Mouse (Mus musculus) cortical plate, adult 2 months (tissue): ENCODE results near the gene Palld. TPM values are rescaled to one million over a fixed set of nuclear protein-coding genes. Genes with fewer than 3 reads are reported as not detected.

Experiments
- H3K27ac ChIP-seq: fragments of 200-500 bp; 2 replicates; pipeline ENCODE4 v1.5.1; 2012; ENCODE audit warnings: low read length, control low read depth, inconsistent platforms; ENCODE audit not compliant: insufficient read depth
- H3K4me1 ChIP-seq: fragments of 200-500 bp; 2 replicates; pipeline ENCODE4 v1.6.1; 2011; ENCODE audit warnings: low read length; ENCODE audit not compliant: control insufficient read depth, insufficient read depth
- H3K4me3 ChIP-seq: fragments of 200-500 bp; 2 replicates; pipeline ENCODE4 v1.5.1; 2011; ENCODE audit warnings: mild to moderate bottlenecking, low read length, control low read depth; ENCODE audit not compliant: insufficient read depth
- CTCF ChIP-seq: fragments of 200-500 bp; IDR thresholded peaks from 2 replicates; pipeline ENCODE4 v1.5.1; 2011; ENCODE audit warnings: mild to moderate bottlenecking, control low read depth, low read length; ENCODE audit not compliant: insufficient read depth; ENCODE audit errors: extremely low read depth
- POLR2A ChIP-seq: fragments of 200-500 bp; IDR thresholded peaks from 2 replicates; pipeline ENCODE4 v1.6.1; 2011; ENCODE audit warnings: mild to moderate bottlenecking, low read length, control low read depth; ENCODE audit not compliant: insufficient read depth; ENCODE audit errors: extremely low read depth
- polyA plus RNA-seq: library from polyadenylated mRNA; depleted of rRNA; stranded (reverse); fragments of >200 nt; gene quantifications from 2 replicates; pipeline ENCODE4 v1.2.3, GENCODE M21; 2012

The Palld gene
- polyA plus RNA-seq, 1 experiment: 3.5 TPM

- H3K4me3 ChIP-seq: no peak overlapping the region
- H3K27ac ChIP-seq: no peak overlapping the region
- no peaks in the 10 kb centered on the region for H3K4me1 ChIP-seq
- TF ChIP-seq CTCF (no peak), POLR2A (no peak)
Observed at GRCm38 (mm10) chr8:61516745-61517501, 385.6 kb downstream of the Palld start.

GRCm38 (mm10) chr8:61515931-61516744 lies 386.4 kb downstream of the Palld start:
- TF ChIP-seq POLR2A (0 out of 2 replicates have a peak, but pooled peaks have one; percentile 40), CTCF (peak; percentile 89)
- no peaks in the 10 kb centered on the region for H3K4me1 ChIP-seq
- H3K4me3 ChIP-seq: peak overlapping the region; percentile 6; the same call in 1 of the 2 replicates
- no peak overlapping the region for H3K27ac ChIP-seq

GRCm38 (mm10) chr8:61515110-61515930 lies 387.2 kb downstream of the Palld start:
- H3K27ac ChIP-seq: no peak overlapping the region
- H3K4me1 ChIP-seq: no peaks in the 10 kb centered on the region
- TF ChIP-seq POLR2A: no peak
- no peak for TF ChIP-seq CTCF
- peak overlapping the region; percentile 6; the same call in 1 of the 2 replicates for H3K4me3 ChIP-seq

- H3K27ac ChIP-seq: no peak overlapping the region
- no peaks in the 10 kb centered on the region for H3K4me1 ChIP-seq
- H3K4me3 ChIP-seq: no peak overlapping the region
- TF ChIP-seq POLR2A (no peak), CTCF (no peak)
Observed at GRCm38 (mm10) chr8:61502277-61502676, 400.2 kb downstream of the Palld start.

GRCm38 (mm10) chr8:61500914-61501313 lies 401.6 kb downstream of the Palld start:
- H3K4me3 ChIP-seq: no peak overlapping the region
- H3K4me1 ChIP-seq: no peaks in the 10 kb centered on the region
- H3K27ac ChIP-seq: no peak overlapping the region
- TF ChIP-seq POLR2A: no peak
- no peak for TF ChIP-seq CTCF

- Histone ChIP-seq H3K4me3 (no peak overlapping the region), H3K27ac (no peak overlapping the region), H3K4me1 (no peaks in the 10 kb centered on the region)
- TF ChIP-seq POLR2A (no peak), CTCF (peak; percentile 53)
Observed at GRCm38 (mm10) chr8:61499035-61499434, 403.5 kb downstream of the Palld start.

GRCm38 (mm10) chr8:61497110-61497509 lies 405.4 kb downstream of the Palld start:
- TF ChIP-seq POLR2A (no peak), CTCF (no peak)
- Histone ChIP-seq H3K4me3 (no peak overlapping the region), H3K27ac (no peak overlapping the region), H3K4me1 (no peaks in the 10 kb centered on the region)

- Histone ChIP-seq H3K4me1 (0 out of 2 replicates have a peak, but pooled peaks cover 1% of the 10 kb centered on the region), H3K27ac (no peak overlapping the region), H3K4me3 (no peak overlapping the region; the same call in 1 of the 2 replicates)
- no peak for TF ChIP-seq POLR2A
- no peak for TF ChIP-seq CTCF
Observed at GRCm38 (mm10) chr8:61488631-61489030, 413.9 kb downstream of the Palld start.

- H3K27ac ChIP-seq: peak within 1 kb of the TSS; percentile 90
- peak within 1 kb of the TSS; percentile 76 for H3K4me3 ChIP-seq
- H3K4me1 ChIP-seq: 0 out of 2 replicates have a peak, but pooled peaks cover 1% of the 10 kb centered on the region
- TF ChIP-seq CTCF: no peak
- peak; percentile 86 for TF ChIP-seq POLR2A
Observed at GRCm38 (mm10) chr8:61487597-61488156, 414.8 kb downstream of the Palld start, which contains the start of gene Cbr4. Cbr4 (plus strand) TSS chr8:61487734.
